Mouse (Mus musculus) layer of hippocampus, postnatal 25 days (tissue): ENCODE data around the gene Gria1. TPM values are rescaled to one million over a fixed set of nuclear protein-coding genes. Genes with fewer than 3 reads are reported as not detected.

Experiments
- DNase-seq, 2 experiments: peaks; one replicate each; pipeline ENCODE4 v3.0.0; 2022; ENCODE audit warnings: mixed read lengths in 2 of 2, low spot score in 1 of 2; ENCODE audit errors: extremely low spot score in 1 of 2
- total RNA-seq, 2 experiments: library from RNA; stranded (reverse); gene quantifications; 2 replicates each; pipeline ENCODE4 v1.2.3; 2021

The Gria1 gene
- total RNA-seq, 2 experiments from 2014 or later: 673 to 728 TPM

DNA sequence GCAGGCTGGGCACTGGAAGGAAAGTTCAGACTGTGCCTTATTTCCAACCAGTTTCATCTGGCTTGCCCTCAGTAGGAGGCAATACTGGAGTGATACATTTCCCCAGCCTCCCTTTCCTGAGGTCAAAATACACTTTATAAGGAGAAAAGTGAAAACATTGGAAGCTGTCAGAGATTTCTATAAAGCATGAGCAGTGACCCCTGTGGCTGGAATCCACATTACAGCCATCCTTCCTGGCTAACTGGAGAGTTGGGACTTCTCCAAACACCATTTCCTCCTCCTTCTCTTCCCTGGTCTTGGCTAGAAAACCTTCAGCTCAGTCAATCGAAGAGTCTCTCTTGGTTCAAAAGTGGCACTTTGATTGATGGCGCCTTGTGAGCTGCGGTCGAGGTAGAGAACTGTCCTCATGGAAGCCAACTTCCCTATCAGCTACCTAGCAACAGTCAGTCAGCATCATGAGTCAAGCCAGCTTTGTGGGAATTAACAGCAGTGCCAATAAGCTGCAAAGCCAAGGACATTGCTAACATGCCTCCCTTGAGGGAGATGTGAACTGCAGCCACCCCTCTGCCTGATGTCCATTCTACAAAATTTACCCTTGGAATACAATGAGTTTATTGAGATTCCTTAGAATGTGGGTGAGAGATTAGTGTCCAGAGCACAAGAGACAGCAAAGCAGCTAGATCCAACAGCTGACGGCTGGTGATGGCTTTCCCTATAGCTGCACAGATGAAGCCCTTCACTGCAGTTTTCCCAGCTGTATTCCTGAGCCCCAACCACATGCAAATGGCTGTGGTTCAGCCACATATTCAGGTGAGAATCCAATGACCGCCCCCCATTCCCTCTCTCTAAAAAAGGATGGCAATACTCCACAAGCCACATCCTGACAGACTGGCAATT is 40.7 kb downstream of the Gria1 start:
- DNase-seq: no peak

DNA sequence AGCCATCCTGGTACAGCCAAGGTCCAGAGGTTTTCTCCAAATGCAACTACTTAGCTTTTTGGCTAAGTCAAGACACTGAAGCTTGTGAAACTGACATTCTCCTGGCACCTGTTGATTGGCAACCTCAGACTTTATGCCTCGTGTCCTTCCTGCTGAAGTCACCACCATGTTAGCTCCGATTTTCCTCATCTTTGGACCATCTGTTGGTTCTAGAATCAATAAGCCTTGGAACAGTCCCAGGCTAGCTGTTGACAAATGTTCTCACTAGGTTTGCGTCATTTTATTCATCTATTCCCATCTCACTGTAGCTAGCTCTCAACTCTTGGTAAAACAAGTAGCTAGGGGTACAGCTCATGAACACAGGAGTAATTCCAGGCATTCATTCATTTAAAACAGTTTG is 51.3 kb downstream of the Gria1 start:
- no peak for DNase-seq

DNA sequence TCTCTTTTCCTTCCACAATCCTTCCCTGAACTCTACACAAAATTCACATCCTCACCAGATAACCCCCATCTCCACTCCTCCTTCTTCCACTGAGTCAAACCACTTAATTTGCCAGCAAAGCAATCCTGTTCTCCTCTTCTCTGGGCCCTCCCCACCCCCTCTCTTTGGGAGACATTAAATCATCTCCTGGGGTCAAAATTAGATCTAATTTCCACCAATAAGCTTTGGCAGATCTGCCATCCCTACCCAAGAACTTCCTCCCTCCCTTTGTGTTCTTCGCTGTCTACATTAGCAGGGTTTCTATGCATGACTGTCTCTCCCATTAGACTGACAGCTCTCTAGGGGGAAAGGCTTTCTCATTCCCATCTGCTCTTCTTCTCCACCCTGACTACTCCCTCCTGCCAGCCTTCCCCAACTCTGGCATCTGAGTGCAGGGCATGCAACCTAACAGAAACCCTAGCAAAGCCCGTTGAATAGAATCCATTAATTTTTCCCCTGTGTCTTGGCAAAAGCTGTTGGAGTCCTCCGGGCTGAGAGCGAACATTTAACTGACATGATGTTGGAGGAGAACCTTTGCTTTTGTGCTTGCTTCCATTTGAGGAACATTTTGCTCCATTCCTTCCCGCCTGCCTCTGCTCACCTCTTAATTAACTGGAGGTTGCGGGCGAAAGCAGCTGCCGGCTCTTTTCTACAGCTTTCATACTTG is 59.2 kb downstream of the Gria1 start:
- DNase-seq: no peak

DNA sequence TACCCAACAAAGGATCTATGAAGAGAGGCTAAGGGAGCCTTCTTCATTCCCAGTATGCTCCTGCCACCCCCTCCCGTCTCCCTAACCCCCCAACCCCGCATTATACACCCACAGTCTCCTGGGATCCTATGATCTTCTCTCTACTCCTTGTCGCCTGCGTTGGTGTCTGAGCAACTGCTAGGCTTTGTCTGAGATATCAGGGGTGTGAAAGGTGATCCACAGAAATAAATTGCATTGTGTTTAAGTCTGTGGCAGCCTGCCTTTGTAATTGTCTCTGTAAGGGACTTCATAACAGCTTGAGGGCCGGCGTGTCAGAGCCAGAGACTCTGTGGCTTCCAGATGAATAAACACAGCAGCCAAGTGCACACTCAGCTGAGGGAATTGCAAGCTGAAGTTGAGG is 61.0 kb downstream of the Gria1 start:
- no peak for DNase-seq

DNA sequence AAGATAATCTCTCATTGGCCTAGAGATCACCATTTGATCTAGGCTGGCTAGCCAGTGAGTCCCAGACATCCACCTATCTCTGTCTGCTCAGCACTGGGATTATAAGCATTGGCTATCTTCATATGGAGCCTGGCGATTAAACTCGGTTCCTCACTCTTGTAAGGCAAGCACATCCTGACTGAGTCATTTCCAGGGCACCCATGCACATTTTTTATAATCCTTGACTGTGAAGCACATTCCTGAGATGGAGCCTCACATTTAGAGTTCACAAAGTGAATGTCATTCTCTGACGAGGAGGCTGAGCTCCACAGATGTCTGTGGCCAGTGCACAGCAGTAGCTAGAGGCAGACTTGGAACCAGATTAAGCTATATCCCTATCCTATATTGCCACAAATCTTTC is 68.2 kb downstream of the Gria1 start:
- DNase-seq: no peak

DNA sequence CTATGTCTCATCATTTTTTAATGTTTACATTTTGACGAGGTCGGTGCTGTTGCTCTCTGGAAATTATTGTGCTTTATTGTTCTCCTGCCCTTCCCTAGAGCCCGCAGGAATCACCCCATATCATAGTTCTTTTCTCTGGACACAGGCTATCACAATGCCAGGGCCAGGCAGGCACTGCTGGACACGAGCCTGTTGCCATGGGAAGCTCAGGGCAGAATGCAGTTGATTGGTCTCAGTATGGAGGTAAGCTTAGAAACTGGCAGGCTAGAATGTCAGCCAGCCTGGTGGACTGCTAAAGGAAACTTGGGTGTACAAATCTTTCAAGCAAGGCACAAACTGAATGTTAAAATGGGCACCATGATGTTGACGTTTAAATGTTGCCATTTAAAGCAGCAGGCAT is 78.3 kb downstream of the Gria1 start:
- DNase-seq: no peak

DNA sequence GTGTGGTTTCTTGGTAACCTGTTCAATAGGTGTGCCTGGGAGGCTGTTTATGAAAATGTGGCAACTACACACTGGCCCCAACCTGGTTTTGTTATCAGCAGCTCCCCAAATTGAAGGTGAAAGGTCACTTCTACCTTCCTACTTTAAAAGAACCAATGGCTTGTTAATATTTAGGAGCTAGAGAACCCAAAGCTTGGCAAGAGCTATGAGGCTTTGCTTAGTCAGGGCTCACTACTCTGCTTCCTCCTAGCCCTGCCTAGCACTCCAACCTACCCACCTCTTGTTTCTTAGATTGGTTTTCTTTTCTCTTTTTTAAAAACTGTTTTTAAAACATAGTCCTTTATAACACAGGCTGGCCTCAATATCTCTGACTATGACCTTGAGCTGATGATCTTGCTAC is 79.5 kb downstream of the Gria1 start:
- DNase-seq: no peak

DNA sequence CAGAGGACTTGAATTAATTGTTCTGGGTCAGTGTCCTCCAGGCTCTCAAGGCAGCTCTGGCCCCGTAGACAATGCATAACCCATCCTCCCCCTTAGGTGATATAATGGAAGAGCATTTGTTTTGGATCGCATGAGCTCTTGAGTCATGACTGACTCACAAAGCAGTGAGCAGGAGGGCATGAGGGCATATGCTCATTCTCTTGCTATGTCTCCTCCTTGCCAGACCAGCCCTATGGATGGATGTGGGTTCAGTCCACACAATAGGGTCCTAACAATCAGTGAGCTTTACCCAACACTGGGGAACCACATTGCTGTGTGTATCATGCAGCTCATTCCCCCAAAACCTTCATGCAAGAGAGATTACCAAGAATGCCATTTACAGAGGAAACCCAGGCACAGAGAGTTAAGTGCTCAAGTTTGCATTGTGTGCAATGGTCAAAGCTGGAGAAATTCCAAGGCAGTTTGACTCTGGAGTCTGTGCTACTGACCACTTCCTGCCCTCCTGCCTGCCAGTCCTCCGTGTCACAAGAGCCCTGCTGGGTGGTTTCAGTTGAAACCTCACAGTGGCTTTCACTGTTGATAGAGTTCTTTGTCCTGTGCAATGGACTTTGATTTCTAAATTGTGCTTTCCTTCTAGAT is 80.2 kb downstream of the Gria1 start:
- DNase-seq: no peak

DNA sequence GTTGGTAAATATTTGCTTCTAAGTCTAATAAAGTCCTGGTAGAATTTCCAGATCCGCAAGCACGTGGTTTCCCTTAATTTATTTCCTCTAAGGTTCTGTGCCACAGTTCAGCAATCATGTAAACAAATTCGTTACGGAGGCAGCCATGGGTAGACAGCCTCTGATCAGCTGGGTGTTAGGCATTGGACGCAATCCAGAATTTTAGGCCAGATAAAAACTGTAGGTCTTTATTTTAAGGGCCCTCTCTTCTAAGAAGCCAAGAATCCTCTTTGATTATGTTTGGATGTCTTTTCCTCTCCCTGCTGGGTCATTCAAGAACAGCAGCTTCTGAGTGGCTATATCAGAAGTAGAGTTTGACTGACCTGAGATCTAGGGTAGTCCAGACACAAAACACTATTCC is 89.3 kb downstream of the Gria1 start:
- no peak for DNase-seq

DNA sequence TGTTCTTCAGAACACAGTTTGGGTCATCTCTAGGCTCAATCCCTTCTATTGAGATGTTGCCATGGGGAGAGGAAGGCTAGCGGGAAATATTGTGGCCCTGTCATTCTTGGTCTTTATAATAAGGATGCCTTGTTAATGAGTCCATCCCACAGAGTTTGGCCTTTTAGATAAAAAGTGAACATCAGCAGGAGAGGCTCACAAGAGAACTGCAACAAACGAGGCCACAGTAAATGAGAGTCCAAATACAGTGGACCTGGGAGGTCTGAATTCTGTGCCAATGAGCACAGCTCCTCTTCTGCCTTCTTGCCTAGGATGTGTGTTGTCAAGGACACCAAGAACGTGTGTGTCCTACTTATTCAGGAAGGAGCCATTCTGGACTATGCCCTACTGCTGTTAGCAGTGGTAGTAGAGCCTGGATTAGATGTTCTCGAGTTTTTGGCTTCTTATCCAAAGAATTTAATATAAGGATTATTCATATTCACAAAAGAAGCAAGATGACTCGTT is 92.6 kb downstream of the Gria1 start:
- DNase-seq: no peak

DNA sequence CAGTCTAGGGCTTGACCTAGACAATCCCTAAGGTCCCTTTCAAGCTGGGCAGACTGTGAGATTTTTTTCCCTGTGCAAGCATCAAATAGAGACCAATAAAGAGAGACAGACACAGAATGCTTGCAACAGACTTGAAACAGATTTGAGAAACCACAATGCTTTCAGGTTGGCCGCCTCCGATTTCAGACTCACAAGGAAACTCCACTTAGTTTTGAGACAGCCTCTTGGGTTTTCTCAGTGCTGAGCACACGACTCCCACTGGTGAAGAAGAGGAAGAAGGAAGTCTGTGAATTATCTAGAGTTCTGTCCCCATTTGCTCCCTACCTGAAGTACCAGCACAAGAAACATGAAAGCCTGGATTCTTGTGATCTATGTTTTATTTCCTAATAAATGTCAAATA is 94.5 kb downstream of the Gria1 start:
- no peak for DNase-seq

DNA sequence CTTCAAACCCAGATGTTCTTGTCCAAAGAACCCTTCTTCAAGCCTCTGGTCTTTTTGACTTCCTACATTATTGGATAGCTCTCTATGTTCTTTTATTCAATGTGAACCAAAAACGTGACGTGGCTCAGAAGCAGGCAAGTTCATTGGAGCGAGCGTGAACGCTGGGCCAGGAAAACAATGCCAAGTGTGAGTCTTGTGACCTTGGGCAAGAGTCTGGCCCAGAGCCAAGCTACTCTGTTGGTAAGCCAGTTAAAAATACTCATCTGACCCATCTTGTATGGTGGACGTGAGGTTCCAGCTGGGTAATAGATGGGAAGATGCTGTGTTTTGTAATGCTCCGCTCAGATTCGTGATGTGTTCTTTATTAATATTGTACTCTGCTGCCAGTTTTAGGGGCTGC is 101.2 kb downstream of the Gria1 start:
- no peak for DNase-seq

DNA sequence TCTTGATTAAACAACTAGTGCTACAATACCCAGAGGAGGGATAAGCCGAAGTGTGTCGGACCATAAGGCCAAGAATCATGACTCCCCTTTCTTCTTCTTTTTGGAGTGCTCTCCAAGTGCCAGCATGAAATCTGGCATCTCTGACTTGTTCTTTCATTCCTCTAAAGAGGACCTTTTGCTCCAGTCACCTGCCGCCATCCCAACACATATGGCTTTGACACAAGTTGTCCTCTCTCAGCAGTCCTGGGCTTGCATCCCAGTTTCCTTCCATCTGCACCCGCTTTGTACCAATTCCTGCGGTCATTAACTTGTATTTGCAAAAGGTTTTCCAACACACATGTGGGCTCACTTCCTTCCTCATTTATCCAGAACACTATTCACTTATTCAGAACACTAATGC is 103.2 kb downstream of the Gria1 start:
- DNase-seq: no peak

DNA sequence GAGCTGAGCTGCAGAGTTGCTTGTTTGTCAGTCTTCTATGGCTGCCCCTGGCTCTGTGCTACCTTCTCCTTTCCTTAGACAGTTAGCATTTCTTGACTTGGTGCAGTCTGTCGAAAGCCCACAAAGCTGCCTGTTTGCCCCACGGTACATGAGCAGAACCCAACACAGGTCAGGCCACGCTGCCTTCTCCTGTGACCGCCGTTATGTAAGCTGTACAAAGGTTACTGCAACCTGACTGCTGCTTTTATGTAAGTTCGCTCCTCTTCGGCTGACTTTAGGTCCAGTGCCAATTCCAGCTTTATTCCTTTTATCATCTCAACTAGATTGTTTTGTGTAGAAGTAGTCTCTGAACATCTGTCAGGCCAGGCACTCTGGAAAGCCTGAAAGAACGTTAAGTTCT is 115.9 kb downstream of the Gria1 start:
- DNase-seq: no peak

DNA sequence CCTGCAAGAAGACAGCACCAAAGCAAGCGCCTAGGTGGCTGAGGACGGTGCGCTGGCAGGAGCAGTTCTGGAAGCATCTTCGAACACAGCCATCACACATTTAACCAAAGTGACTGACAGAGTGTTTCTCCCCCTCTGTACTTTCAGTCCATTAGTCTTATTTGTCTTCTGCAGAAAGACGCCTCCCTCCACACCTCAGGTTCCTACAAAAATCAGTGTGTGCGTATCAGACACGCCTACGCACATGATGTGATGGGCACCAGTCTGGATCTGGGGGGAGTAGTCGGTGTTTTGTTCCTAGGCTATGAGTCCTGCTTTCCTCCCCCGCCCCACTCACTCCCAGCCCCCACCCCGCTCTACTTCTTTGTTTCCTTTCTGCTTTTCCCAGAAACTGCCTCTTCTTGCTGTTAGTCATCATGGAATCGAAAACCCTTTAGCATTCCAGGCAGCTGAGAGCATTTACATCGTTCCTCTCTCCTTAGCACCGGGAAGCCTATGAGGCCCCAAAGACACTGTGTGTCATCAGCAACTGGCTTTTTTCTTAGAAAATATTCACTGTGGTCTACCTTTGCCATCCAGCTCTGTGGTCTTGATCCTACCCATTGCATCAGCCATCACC is 129.1 kb downstream of the Gria1 start:
- DNase-seq: no peak

DNA sequence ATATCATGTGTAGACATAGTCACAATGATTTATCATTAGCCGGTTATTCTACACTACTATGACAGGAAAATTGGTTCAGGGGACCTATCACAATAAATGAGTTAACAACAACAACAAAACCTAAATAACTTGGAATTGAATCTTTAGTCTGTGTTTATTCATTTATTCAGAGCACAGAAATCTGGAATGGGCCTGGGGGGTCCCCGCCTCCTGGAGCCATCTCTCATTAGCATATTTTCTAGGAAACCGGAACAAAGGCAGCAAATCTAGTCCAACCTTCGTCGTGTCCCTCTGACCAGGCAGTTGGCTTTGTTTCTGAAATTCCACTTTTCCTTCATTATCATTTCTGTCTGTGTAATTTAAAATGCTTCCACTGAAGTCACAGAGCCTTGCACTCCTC is 132.5 kb downstream of the Gria1 start:
- DNase-seq: no peak

DNA sequence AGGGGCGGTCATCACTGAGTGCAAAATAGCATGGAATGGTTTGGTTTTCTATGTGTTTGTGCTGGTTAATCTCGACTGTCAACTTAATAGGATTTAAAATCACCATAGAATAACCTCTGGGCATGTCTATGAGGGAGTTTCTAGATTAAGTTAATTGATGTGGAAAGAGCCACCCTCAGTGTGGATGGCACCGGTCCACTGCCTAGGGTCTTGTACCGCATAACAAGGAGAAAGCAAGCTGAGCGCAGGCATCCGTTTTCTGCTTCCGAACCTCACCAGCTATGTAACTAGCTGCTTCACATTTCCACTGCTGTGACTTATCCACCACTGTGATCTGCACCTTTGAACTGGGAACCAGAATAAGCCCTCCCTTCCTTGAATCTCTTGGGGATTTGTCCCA is 134.0 kb downstream of the Gria1 start:
- DNase-seq: no peak

DNA sequence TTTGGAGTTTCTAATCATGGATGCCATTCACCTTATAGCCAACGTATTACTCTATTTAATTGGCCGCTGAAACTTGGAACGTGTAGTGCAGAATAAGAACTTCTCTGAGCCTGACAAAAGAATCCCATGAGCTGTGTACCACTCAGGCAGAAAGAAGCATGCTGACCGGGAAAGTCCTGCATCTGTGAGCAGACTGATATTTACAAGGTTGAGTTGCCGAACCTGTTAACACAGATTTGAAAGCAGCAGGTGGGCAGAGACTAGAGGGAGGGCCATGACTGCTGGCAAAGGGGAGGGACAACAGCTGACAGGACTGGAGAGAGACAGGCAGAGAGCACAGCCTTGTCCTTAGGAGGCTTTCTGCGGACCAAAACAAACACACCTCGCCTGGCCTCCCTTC is 134.5 kb downstream of the Gria1 start:
- DNase-seq: no peak

DNA sequence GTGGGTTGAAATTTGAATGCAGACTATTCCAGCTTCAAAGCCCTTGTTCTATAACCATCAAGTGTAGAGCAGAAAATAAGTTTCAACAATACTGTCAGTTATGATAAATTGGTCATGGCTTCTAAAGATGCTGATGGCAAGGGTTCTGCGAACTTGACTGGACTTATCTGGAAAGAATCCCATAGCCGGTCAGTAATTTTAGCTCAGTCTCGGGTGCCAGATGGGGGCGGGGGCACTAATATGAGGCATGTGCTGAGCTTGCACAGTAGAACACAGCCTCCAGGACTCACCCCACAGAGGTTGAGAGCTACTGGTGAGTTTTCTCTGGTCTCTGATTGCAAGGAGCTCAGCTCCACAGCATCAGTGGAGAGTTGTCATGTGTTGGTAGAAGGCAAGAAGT is 140.5 kb downstream of the Gria1 start:
- DNase-seq: no peak

DNA sequence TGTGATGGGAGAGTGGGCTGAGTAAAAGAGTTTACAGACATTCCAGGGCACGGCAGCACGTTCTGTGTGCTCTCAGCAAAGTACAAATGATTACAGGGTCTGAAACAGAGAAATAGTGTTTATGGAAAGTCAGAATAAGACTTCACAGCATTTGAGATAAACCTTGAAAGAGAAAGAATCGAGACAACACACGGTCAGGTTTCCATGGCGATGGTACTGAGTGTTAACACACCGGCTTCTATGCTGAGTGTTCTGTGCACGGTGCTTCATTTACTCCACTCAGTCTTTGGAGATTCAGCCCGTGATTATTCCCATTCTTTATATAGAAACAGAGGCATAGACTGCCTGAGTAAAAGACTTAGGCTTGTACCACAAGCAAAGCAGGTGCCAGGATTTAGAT is 143.8 kb downstream of the Gria1 start:
- no peak for DNase-seq

DNA sequence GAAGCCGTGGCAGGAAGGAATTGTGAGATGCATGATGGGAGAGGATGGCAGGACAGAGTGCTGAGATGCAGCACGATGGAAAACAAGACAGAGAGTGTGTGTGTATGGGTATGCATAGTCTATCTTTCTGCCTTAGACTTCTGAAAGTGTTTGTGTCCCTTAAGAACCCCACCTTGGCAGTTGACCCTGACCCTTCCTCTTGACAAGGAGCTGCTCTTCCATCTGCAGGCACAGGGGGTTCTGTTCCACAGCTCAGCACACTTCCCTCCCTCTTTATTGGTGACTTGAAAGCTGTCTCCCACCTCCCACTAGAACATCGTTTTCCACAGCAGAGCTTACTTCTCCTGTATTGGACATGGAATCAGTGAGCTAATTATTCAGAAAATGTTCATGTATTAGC is 148.2 kb downstream of the Gria1 start:
- no peak for DNase-seq
